Mouse (Mus musculus) G1E (cell line): ENCODE results near the gene Sptb.

Experiments
- CTCF ChIP-seq: IDR thresholded peaks from 2 replicates; pipeline ENCODE4 v1.5.1; 2012; ENCODE audit warnings: low read depth, low read length, inconsistent platforms, mixed read lengths
- GATA1 ChIP-seq: IDR thresholded peaks from 2 replicates; pipeline ENCODE4 v1.6.1; 2012; ENCODE audit warnings: borderline replicate concordance, low read length, inconsistent platforms, mixed read lengths
- GATA2 ChIP-seq: IDR thresholded peaks from 2 replicates; pipeline ENCODE4 v1.6.1; 2012; ENCODE audit warnings: low read depth, low read length, inconsistent platforms, borderline replicate concordance
- POLR2AphosphoS5 ChIP-seq: IDR thresholded peaks from 2 replicates; pipeline ENCODE4 v1.6.1; 2012; ENCODE audit warnings: low read depth, low read length, inconsistent platforms; ENCODE audit not compliant: insufficient replicate concordance
- TAL1 ChIP-seq: conservative IDR thresholded peaks from 2 replicates; pipeline ENCODE4 v1.6.1; 2012; ENCODE audit warnings: low read depth, low read length, inconsistent platforms, mixed read lengths

- TF ChIP-seq CTCF (no peak), TAL1 (no peak), GATA2 (no peak), POLR2AphosphoS5 (no peak), GATA1 (no peak)
Measured at GRCm38 (mm10) chr12:76566284-76566683, 144.1 kb downstream of the Sptb start.
